Mouse (Mus musculus): ENCODE data around the gene 4930404N11Rik. TPM values are rescaled to one million over a fixed set of nuclear protein-coding genes. Genes with fewer than 3 reads are reported as not detected.

The 4930404N11Rik gene
- polyA plus RNA-seq, 1 experiment = 0.52 TPM

DNA sequence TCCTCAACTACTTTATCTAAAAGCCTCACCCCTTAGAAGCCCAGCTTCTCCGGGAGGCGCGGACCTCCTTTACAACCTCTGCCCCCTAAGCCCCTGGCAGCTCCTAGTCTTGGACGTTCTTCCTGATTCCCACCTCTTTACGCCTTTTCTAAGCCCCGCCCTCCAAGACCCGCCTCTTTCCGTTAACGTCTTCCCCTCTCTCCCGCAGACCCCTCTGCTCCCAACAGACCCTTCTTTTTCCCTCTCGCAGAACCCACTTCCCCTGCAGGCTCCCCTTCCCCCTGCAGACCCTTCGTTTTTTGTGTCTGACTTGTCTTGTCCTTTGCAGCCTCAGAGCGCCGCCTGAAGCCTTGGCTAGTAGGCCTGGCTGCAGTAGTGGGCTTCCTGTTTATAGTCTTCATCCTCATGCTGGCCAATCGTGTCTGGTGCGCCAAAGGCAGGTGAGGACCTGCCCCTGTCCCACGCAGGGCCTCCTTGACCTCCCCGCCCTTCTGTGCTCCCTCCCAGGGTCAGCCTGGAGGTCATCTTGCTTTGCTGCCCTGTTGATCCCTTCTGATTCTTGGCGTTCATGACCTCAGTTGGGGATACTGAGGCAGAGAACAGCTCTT, 27.9 kb upstream of the 4930404N11Rik start:
- Histone ChIP-seq H3K4me3 (ENCODE audit: insufficient read depth, low read length) (peak overlapping the region; percentile 5; the same call in 1 of the 2 replicates), H3K4me1 (ENCODE audit: control insufficient read depth, insufficient read depth, low read length) (peaks cover 4% of the 10 kb centered on the region; the same call in 1 of the 2 replicates), H3K27ac (ENCODE audit: insufficient read depth, low read length) (no peak overlapping the region)
- TF ChIP-seq POLR2A (IDR thresholded peaks at IDR 0.05; ENCODE audit: extremely low read depth, insufficient read depth, low read length) (no peak), CTCF (IDR thresholded peaks at IDR 0.05; ENCODE audit: extremely low read depth, insufficient read depth, low read length) (no peak)

DNA sequence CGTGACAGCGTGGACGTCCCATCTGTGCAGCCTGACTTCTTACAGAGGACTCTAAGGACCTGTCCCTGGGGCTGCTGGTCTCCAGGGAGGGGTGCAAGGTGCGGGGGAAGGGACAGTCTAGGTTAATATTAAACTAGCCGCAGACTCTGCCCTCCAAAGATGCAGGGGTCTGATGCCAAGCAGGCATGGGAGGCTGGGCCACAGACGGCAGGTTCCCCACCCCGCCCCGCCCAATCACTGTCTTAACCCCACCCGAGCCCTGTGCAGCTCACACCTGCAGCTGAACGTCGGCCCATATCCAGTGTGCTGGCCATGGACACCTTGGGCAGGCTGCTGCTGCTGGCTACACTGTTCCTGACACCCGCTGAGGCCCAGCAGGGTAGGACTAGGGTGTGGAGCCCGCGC, 27.2 kb upstream of the 4930404N11Rik start, which contains the start of gene Smim24:
Gene Smim24 (plus strand): TSS at position 271 of the 405 bp plus-strand sequence.
- Histone ChIP-seq H3K4me3 (ENCODE audit: insufficient read depth, low read length) (peak within 1 kb of the TSS; percentile 5; the same call in 1 of the 2 replicates), H3K4me1 (ENCODE audit: control insufficient read depth, insufficient read depth, low read length) (peaks cover 4% of the 10 kb centered on the region; the same call in 1 of the 2 replicates), H3K27ac (ENCODE audit: insufficient read depth, low read length) (no peak within 1 kb of the TSS)
- TF ChIP-seq CTCF (IDR thresholded peaks at IDR 0.05; ENCODE audit: extremely low read depth, insufficient read depth, low read length) (no peak), POLR2A (IDR thresholded peaks at IDR 0.05; ENCODE audit: extremely low read depth, insufficient read depth, low read length) (no peak)

DNA sequence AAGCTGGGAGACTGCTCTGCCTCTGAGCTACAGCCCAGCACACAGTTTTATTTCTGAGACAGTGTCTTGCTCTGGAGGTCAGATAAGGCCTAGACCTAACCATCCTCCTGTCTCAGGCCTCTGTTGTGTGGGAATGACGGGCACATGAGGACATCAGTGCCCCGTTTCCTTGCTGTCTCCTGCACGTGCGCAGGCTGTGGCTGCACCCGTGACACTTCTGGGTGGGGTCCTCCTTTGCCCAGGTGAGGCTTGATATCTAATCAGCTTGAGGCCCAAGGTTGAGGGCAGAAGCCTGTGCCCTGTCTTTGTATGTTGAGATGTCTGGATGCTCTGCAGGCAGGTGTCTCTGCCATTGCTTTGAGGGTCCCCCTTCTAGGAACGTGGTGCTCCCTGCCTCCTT, 26.7 kb upstream of the 4930404N11Rik start:
- TF ChIP-seq POLR2A (IDR thresholded peaks at IDR 0.05; ENCODE audit: extremely low read depth, insufficient read depth, low read length) (no peak), CTCF (IDR thresholded peaks at IDR 0.05; ENCODE audit: extremely low read depth, insufficient read depth, low read length) (no peak)
- Histone ChIP-seq H3K4me1 (ENCODE audit: control insufficient read depth, insufficient read depth, low read length) (peaks cover 4% of the 10 kb centered on the region; the same call in 1 of the 2 replicates), H3K27ac (ENCODE audit: insufficient read depth, low read length) (no peak overlapping the region), H3K4me3 (ENCODE audit: insufficient read depth, low read length) (no peak overlapping the region)

DNA sequence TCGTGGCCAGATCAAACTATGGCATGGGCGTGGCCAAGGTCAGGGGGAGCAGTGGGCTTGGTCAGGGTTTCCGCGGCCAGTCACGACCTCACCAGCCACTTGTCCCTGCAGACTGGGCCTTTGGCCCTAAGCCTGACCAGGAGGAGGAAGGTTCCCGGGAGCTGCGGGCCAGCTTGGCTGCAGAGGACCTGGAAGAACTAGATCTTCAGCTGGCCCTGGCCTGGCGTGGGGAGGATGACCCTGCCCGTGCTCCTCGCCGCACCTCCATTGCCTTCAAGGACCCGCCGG, 25.0 kb upstream of the 4930404N11Rik start:
- peaks cover 4% of the 10 kb centered on the region; the same call in 1 of the 2 replicates for H3K4me1 ChIP-seq (ENCODE audit: control insufficient read depth, insufficient read depth, low read length)

DNA sequence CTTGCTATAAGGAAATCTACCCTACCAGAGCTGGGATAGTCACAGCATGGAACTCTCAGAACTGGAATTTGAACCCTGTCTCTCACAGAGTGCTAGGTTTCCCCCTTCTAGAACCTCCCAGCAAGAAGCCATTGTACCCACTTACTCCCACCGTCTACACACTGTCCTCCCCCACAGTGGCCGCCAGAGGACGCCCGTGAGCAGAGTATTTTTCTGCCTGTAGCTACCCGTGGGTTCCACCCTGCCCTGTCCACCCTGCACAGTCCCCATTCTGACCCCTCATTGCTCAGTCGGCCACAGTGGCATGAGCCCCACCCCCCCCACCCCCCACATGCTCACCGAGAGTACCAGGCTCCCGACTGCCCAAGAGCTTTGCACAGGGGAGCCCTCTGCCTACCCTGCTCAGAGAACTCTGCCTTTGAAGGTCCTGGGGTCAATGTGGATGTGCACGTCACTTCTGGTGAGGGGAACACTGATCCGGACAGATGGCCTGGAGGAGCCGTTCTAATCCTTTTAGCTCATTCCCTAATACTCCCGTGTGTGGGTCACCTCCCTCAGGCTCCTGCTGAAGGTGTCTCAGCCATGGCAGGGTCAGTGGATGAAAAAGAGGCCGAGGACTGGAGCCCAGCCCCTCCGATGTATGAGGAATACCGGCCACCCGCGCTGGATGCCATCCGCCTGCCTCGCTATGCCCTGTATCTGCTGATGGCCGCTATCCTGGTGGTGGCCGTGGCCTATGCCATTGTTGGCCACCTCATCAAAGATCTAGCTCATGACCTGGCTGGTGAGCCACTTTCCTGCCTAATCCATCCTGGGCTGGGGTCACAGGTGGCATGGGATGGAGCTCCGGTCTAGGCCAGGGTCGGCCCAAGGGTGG, 24.4 kb upstream of the 4930404N11Rik start:
- Histone ChIP-seq H3K27ac (ENCODE audit: insufficient read depth, low read length) (no peak overlapping the region), H3K4me3 (ENCODE audit: insufficient read depth, low read length) (no peak overlapping the region), H3K4me1 (ENCODE audit: control insufficient read depth, insufficient read depth, low read length) (peaks cover 8% of the 10 kb centered on the region)
- TF ChIP-seq CTCF (IDR thresholded peaks at IDR 0.05; ENCODE audit: extremely low read depth, insufficient read depth, low read length) = peak; percentile 88
- TF ChIP-seq POLR2A (IDR thresholded peaks at IDR 0.05; ENCODE audit: extremely low read depth, insufficient read depth, low read length) = no peak

More for the DNA sequence above, 25.0 kb upstream of the 4930404N11Rik start:
- TF ChIP-seq CTCF (IDR thresholded peaks at IDR 0.05; ENCODE audit: extremely low read depth, insufficient read depth, low read length) (no peak), POLR2A (IDR thresholded peaks at IDR 0.05; ENCODE audit: extremely low read depth, insufficient read depth, low read length) (no peak)
- no peak overlapping the region for H3K27ac ChIP-seq (ENCODE audit: insufficient read depth, low read length)
- H3K4me3 ChIP-seq (ENCODE audit: insufficient read depth, low read length) = no peak overlapping the region

DNA sequence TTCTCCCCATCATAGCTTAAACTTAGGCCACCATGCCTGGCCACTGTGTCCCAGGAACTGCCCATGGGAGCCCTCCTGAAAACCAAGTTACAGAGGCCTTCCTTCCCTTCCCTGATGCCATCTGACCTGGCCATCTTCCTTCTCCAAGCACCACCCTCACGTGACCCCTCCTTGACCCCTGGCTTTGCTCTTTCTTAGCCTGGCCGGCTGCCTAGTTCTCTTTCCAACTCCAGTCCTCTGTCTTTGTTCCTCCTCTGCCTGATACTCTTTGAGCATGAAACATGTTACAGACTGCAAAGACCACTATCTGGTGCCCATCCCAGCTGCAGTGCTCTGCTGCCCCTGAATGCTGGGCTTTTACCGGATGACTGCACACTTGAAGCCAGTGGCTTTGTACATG, 23.8 kb upstream of the 4930404N11Rik start:
- TF ChIP-seq CTCF (IDR thresholded peaks at IDR 0.05; ENCODE audit: extremely low read depth, insufficient read depth, low read length) (no peak), POLR2A (IDR thresholded peaks at IDR 0.05; ENCODE audit: extremely low read depth, insufficient read depth, low read length) (no peak)
- Histone ChIP-seq H3K4me3 (ENCODE audit: insufficient read depth, low read length) (no peak overlapping the region), H3K4me1 (ENCODE audit: control insufficient read depth, insufficient read depth, low read length) (peaks cover 8% of the 10 kb centered on the region), H3K27ac (ENCODE audit: insufficient read depth, low read length) (no peak overlapping the region)

DNA sequence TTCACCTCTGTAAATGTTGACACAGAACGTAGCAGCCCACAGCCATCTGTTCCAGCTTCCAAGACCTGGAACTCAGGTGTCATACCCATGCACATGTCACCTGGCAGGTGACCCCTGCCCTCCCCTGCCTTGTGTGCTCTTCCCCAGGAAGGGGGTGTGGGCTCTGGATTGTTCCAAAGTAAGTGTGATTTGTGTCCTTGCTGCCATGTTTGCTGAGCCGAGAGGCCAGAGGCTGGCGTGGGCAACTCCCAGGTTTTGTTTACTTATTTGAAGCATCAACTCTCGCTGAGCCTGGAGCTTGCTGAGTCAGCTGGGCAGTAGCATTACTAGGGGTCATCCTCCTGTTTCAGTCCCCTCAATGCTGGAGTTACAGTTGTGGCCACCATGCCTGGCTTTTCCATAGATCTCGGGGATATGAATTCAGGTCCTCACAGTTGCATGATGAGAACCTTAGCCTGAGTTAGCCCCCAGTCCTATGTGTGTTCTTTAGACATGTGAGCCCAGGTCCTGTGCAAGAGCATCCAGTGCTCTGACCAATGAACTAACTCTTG, 23.0 kb upstream of the 4930404N11Rik start, which contains the start of gene Gm48552:
Gene Gm48552 (plus strand): TSS at position 501 of the 551 bp plus-strand sequence.
- Histone ChIP-seq H3K27ac (ENCODE audit: insufficient read depth, low read length) (no peak within 1 kb of the TSS), H3K4me1 (ENCODE audit: control insufficient read depth, insufficient read depth, low read length) (peaks cover 5% of the 10 kb centered on the region), H3K4me3 (ENCODE audit: insufficient read depth, low read length) (no peak within 1 kb of the TSS)
- TF ChIP-seq CTCF (IDR thresholded peaks at IDR 0.05; ENCODE audit: extremely low read depth, insufficient read depth, low read length) = no peak
- TF ChIP-seq POLR2A (IDR thresholded peaks at IDR 0.05; ENCODE audit: extremely low read depth, insufficient read depth, low read length) = no peak

DNA sequence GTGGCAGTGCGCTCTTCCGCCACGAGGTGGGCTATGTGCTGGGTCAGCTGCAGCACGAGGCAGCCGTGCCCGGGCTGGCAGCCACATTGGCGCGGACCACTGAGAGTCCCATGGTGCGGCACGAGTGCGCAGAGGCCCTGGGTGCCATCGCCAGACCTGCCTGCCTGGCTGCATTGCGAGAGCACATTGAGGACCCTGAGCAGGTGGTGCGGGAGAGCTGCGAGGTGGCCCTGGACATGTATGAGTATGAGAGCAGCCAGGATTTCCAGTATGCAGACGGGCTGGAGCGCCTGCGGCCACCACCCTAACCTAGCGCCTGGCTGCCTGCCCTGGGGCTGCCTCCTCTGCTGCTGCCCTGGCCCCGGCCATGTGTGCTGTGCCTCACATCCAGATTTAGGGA, 22.1 kb upstream of the 4930404N11Rik start:
- H3K4me1 ChIP-seq (ENCODE audit: control insufficient read depth, insufficient read depth, low read length) = peaks cover 4% of the 10 kb centered on the region

DNA sequence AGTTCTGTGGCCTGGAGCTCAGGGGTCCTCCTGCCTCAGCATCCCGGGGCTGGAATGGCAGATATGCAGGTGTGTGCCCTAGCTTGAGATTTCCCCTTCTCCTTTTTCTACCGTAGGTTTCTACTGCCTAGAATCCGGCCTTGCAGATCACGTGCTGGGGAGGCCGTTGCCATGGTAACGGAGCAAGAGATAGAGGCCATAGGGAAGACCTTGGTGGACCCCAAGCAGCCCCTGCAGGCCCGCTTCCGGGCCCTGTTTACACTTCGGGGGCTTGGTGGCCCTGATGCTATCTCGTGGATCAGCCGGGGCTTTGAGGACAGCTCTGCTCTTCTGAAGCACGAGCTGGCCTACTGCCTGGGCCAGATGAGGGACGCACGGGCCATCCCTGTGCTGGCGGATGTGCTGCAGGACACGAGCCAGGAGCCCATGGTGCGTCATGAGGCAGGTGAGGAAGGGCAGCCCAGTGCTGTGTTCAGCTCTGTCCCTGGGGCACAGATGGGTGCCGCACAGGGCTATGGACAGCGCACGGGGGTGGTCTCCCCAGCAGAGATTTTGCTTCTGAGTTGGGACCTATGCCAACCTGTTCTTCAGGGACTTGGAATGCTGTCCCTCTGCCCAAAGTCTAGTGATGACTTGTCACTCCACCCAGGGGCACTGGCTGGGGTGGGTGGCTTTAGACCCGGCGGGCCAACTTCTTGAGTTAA, 20.1 kb upstream of the 4930404N11Rik start:
- Histone ChIP-seq H3K4me1 (ENCODE audit: control insufficient read depth, insufficient read depth, low read length) (peaks cover 4% of the 10 kb centered on the region), H3K4me3 (ENCODE audit: insufficient read depth, low read length) (peak overlapping the region; percentile 71; the same call in 1 of the 2 replicates), H3K27ac (ENCODE audit: insufficient read depth, low read length) (no peak overlapping the region)
- no peak for TF ChIP-seq POLR2A (IDR thresholded peaks at IDR 0.05; ENCODE audit: extremely low read depth, insufficient read depth, low read length)
- no peak for TF ChIP-seq CTCF (IDR thresholded peaks at IDR 0.05; ENCODE audit: extremely low read depth, insufficient read depth, low read length)

More for the DNA sequence above, 22.1 kb upstream of the 4930404N11Rik start:
- H3K4me3 ChIP-seq (ENCODE audit: insufficient read depth, low read length) = no peak overlapping the region
- TF ChIP-seq CTCF (IDR thresholded peaks at IDR 0.05; ENCODE audit: extremely low read depth, insufficient read depth, low read length) (no peak), POLR2A (IDR thresholded peaks at IDR 0.05; ENCODE audit: extremely low read depth, insufficient read depth, low read length) (no peak)
- no peak overlapping the region for H3K27ac ChIP-seq (ENCODE audit: insufficient read depth, low read length)

Measured in cortical plate, adult 2 months (tissue).